Mouse (Mus musculus) kidney, embryonic 16.5 days (tissue): ENCODE measurements at regions not wholly inside any gene's neighbourhood (a gene's known extent, or its start where the extent isn't known, plus 50 kb on each side); places are given as distances from the start of the nearest gene placed in this dataset.

Experiments used
- ATAC-seq: fragments of 200-750 bp; cut with Nextera tagmentation; 2 replicates; pipeline ENCODE4 v1.8.0; 2017; ENCODE audit warnings: moderate TSS enrichment; ENCODE audit not compliant: low FRiP score, low TSS enrichment
- H3K27ac ChIP-seq: fragments of 300-500 bp; sonication (generic); 2 replicates; pipeline ENCODE4 v1.5.1; 2014; ENCODE audit warnings: low read length
- H3K27me3 ChIP-seq: fragments of 300-500 bp; sonication (generic); 2 replicates; pipeline ENCODE4 v1.6.1; 2014; ENCODE audit warnings: low read length, control low read depth, mixed read lengths; ENCODE audit not compliant: insufficient read depth
- H3K36me3 ChIP-seq: fragments of 300-500 bp; sonication (generic); 2 replicates; pipeline ENCODE4 v1.6.1; 2014; ENCODE audit warnings: low read length, control low read depth, mixed read lengths; ENCODE audit not compliant: insufficient read depth
- H3K4me1 ChIP-seq: fragments of 300-500 bp; sonication (generic); 2 replicates; pipeline ENCODE4 v1.6.1; 2014; ENCODE audit warnings: low read length, control low read depth, mixed read lengths; ENCODE audit not compliant: insufficient read depth
- H3K4me2 ChIP-seq: fragments of 300-500 bp; sonication (generic); replicated peaks from 2 replicates; pipeline ENCODE4 v1.6.1; 2014; ENCODE audit warnings: low read depth, low read length
- H3K4me3 ChIP-seq: fragments of 300-500 bp; sonication (generic); 2 replicates; pipeline ENCODE4 v1.5.1; 2014; ENCODE audit warnings: mild to moderate bottlenecking, low read length
- H3K9ac ChIP-seq: fragments of 300-500 bp; sonication (generic); replicated peaks from 2 replicates; pipeline ENCODE4 v1.6.1; 2014; ENCODE audit warnings: low read length
- H3K9me3 ChIP-seq: fragments of 300-500 bp; sonication (generic); 2 replicates; pipeline ENCODE4 v1.6.1; 2016; ENCODE audit warnings: low read length, control low read depth
- WGBS: fragments of 180-500 bp; shearing (Covaris S2); extraction: QIAGEN DNeasy Blood & Tissue Kit; methylation state at CpG from one replicate; pipeline ENCODE4 v1.1.7; 2014; 5-methylcytosine and 5-hydroxymethylcytosine counted together

DNA sequence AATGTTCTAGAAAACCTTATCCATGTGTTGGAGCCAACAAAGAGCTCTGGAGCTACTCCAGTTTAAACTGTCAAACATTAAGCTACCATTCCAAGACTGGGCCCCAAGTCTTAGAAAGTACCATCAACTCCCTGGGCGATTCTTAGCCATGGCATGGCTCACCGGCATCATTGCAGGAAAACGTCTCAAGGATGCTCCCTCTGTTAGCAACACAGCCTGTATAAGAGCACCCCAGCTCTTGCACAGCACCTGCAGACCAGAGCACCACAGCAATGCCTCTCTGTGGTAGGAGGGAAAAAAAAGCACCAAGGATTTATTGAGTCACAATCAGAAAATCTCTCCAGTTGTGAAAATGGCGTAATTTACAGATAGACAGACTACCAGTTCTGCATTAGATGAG is 221.2 kb downstream of the Fam43a start:
- 64% methylated on average over 4 of the region's 4 CpGs for WGBS
- peak overlapping the region; percentile 95 for H3K27ac ChIP-seq
- ATAC-seq: no peak
- H3K4me2 ChIP-seq: peak overlapping the region; percentile 50
- 0 out of 2 replicates have a peak overlapping the region, but pooled peaks have one; percentile 53 for H3K9ac ChIP-seq
- H3K36me3 ChIP-seq: no peaks in the 10 kb centered on the region
- peaks cover 39% of the 10 kb centered on the region for H3K4me1 ChIP-seq
- no peak overlapping the region for H3K4me3 ChIP-seq
- no peaks in the 10 kb centered on the region for H3K9me3 ChIP-seq
- H3K27me3 ChIP-seq: no peaks in the 10 kb centered on the region

DNA sequence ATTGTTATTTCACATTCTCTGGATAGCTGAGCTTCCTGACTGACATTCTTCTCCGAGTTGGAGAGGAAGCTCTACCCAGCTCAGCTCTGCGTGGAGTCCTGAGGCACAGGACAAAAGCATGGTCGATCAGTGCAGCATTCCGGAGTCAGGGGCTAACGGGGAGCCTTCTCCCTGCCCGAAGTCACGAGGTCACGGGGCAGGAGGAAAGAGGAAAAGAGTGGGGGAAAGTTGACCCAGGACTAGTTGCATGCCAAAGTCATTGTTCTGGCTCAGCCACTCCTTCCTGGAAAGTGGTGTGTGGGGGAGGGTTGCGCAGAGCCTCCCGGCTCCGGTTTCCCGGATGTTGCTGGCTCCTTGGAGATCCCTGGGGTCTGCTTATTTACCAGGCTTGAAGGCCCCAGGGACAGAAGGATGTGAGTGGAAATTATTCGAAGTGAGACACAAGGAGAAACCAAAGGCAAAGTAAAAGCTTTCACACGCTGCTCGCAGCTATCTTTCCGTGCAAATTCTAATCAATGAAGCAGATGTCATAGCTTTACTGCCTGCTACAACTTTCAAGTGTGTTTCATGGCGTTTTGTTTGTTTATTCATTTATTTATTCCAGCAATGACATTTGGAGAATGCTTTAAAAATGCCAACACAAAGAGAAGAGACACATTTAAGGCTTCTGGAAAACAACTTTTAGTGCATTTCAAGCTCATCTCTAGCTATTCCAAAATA is 221.8 kb downstream of the Fam43a start:
- Histone ChIP-seq H3K9ac (peak overlapping the region; percentile 53; the same call in 1 of the 2 replicates), H3K36me3 (no peaks in the 10 kb centered on the region), H3K4me1 (peaks cover 35% of the 10 kb centered on the region), H3K4me3 (peak overlapping the region; percentile 22), H3K4me2 (peak overlapping the region; percentile 50), H3K27ac (peak overlapping the region; percentile 95), H3K9me3 (no peaks in the 10 kb centered on the region), H3K27me3 (no peaks in the 10 kb centered on the region)
- ATAC-seq: peak; percentile 85
- 3% methylated on average over 17 of the region's 17 CpGs for WGBS

DNA sequence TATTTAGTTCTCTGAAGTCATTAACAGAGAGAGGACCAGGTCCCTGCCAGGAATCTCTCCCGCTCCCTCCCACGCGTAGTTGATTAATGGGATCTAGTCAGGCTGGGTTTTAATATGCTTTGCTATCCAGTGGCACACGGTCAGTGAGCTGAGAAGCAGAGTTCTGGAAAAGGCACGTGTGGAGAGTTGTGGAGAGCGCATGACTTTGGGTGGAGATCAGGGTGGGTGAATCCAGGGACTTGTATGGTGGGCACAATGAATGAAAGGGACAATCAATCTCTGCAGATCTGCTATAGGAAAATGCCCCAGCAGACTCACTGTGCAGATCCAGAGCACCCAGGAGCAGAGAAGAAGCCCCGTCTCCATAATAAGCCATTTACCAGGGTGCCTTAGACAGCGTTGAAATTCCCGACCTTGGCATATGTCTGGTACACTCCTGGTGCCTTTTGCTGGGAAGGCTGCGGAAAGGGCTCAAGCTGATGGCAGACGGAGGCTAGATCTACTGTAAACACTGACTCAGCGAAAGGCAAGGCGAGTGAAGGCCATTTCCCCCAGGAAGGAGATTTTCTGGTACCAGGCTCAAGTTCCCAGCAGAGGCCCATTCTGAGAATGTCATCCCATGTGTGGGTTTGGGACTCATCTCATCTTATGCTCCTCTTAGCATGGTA is 222.5 kb downstream of the Fam43a start:
- Histone ChIP-seq H3K4me3 (no peak overlapping the region), H3K9ac (peak overlapping the region; percentile 29; the same call in 1 of the 2 replicates), H3K9me3 (no peaks in the 10 kb centered on the region), H3K27me3 (no peaks in the 10 kb centered on the region), H3K36me3 (no peaks in the 10 kb centered on the region), H3K4me1 (peaks cover 33% of the 10 kb centered on the region), H3K4me2 (peak overlapping the region; percentile 50), H3K27ac (peak overlapping the region; percentile 95)
- peak; percentile 65 for ATAC-seq
- WGBS: 33% methylated on average over 13 of the region's 13 CpGs

DNA sequence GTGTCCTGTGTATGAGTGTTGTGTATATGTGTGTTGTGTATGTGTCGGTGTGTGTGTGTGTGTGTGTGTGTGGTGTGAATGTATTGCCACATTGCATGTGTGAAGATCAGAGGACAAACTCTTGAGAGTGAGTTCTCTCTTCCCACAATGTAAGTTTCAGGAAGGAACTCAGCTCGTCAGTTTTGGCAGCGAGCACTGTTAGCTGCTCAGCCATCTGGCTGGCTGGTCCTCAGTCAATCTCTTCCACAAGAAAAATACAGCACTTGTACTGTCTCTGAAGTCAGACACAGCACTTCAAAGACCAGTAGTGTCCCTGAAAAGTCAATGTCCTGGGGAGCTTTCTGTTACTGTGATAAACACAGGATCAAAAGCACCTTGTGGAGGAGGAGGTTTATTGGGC is 226.6 kb downstream of the Fam43a start:
- Histone ChIP-seq H3K4me2 (no peak overlapping the region), H3K9ac (no peak overlapping the region), H3K27ac (peak overlapping the region; percentile 3), H3K9me3 (no peaks in the 10 kb centered on the region), H3K27me3 (no peaks in the 10 kb centered on the region), H3K4me3 (no peak overlapping the region), H3K4me1 (peaks cover 21% of the 10 kb centered on the region), H3K36me3 (no peaks in the 10 kb centered on the region)
- 35% methylated on average over 3 of the region's 3 CpGs for WGBS
- ATAC-seq: no peak

DNA sequence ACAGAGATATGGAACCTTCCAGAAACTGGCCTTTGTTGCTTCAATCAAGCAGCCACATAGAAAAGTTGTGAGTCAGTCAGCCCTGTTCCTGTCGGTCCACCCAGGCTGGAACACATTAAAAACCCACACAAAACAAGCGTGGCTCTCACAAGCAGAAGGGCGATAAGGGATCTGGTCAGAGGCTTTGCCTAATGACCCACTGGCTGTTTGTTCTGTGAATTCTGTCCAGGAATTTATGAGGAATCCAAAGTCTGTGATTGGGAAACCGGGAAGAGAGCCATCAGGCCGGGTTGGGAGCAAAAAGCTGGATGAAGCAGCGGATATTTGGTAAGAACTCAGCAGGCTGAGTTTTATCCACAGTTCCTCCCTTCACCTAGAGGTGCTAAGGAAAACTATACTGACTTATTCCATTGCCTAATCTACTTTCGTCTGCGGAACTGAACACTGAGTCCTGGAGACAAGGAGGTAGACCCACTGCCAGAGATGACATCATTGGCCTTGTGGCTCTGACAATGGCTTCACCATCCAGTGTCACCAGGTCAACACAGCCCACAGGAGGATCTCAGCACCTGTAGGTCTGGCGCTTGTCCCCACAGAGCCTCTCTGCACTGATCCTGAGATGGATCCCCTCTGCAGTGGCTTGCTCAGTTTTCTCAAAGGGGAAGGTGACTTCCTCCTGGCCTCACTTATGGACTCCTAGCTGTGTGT is 228.5 kb downstream of the Fam43a start:
- no peaks in the 10 kb centered on the region for H3K27me3 ChIP-seq
- no peak overlapping the region for H3K4me3 ChIP-seq
- no peaks in the 10 kb centered on the region; the same call in 1 of the 2 replicates for H3K9me3 ChIP-seq
- ATAC-seq: 0 out of 2 replicates have a peak, but pooled peaks have one; percentile 9
- WGBS: 64% methylated on average over 9 of the region's 9 CpGs
- H3K9ac ChIP-seq: no peak overlapping the region
- peak overlapping the region; percentile 54 for H3K27ac ChIP-seq
- no peak overlapping the region for H3K4me2 ChIP-seq
- H3K4me1 ChIP-seq: 0 out of 2 replicates have a peak, but pooled peaks cover 6% of the 10 kb centered on the region
- no peaks in the 10 kb centered on the region for H3K36me3 ChIP-seq

DNA sequence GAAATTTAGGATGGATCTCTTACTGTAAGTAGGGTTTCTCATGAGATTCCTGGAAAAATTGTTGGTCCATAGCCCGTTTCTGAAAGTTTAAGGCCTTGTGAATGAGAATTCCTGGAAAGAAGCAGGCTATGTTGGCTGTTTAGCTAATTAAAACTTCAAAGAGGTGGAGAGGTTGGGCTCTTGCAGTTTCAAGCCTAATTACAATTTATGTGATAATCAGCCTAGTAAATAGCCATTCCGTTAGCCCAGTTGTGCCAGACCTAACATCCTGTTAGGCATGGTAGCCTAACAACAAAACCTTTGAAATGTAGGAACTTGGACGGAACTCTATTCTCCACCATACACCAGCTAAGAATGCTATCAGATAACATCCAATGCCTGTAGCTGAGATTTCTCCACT is 235.0 kb downstream of the Fam43a start:
- no peak for ATAC-seq
- WGBS: 26% methylated on average over 3 of the region's 3 CpGs

GRCm38 (mm10) chr16:30835678-30836077 is 236.2 kb downstream of the Fam43a start:
- H3K4me2 ChIP-seq: no peak overlapping the region
- no peak overlapping the region for H3K4me3 ChIP-seq
- no peak overlapping the region for H3K27ac ChIP-seq
- H3K4me1 ChIP-seq: peaks cover 13% of the 10 kb centered on the region; the same call in 1 of the 2 replicates
- H3K36me3 ChIP-seq: no peaks in the 10 kb centered on the region
- no peak overlapping the region for H3K9ac ChIP-seq
- no peak for ATAC-seq
- 65% methylated on average over 2 of the region's 2 CpGs for WGBS
- H3K9me3 ChIP-seq: peaks cover 7% of the 10 kb centered on the region; the same call in 1 of the 2 replicates
- H3K27me3 ChIP-seq: no peaks in the 10 kb centered on the region

More for the DNA sequence above, 235.0 kb downstream of the Fam43a start:
- peak overlapping the region; percentile 50 for H3K27ac ChIP-seq
- H3K9ac ChIP-seq: no peak overlapping the region
- H3K4me1 ChIP-seq: peaks cover 17% of the 10 kb centered on the region; the same call in 1 of the 2 replicates
- no peaks in the 10 kb centered on the region for H3K36me3 ChIP-seq
- H3K9me3 ChIP-seq: no peaks in the 10 kb centered on the region; the same call in 1 of the 2 replicates
- no peak overlapping the region for H3K4me3 ChIP-seq
- H3K4me2 ChIP-seq: no peak overlapping the region
- no peaks in the 10 kb centered on the region for H3K27me3 ChIP-seq

- no peak for ATAC-seq
- 98% methylated on average over 2 of the region's 2 CpGs for WGBS
- no peak overlapping the region for H3K4me2 ChIP-seq
- H3K27me3 ChIP-seq: no peaks in the 10 kb centered on the region
- no peak overlapping the region for H3K4me3 ChIP-seq
- no peaks in the 10 kb centered on the region for H3K36me3 ChIP-seq
- H3K9ac ChIP-seq: no peak overlapping the region
- H3K4me1 ChIP-seq: no peaks in the 10 kb centered on the region
- peaks cover 14% of the 10 kb centered on the region for H3K9me3 ChIP-seq
- no peak overlapping the region for H3K27ac ChIP-seq
Measured at GRCm38 (mm10) chr16:30842831-30843230, 238.4 kb downstream of the Xxylt1 start.

GRCm38 (mm10) chr16:30852595-30852994 is 228.6 kb downstream of the Xxylt1 start:
- no peaks in the 10 kb centered on the region for H3K36me3 ChIP-seq
- no peak overlapping the region for H3K4me2 ChIP-seq
- no peaks in the 10 kb centered on the region for H3K9me3 ChIP-seq
- H3K9ac ChIP-seq: no peak overlapping the region
- 88% methylated on average over 1 of the region's 1 CpGs for WGBS
- no peaks in the 10 kb centered on the region for H3K4me1 ChIP-seq
- no peak overlapping the region for H3K27ac ChIP-seq
- no peak for ATAC-seq
- no peak overlapping the region for H3K4me3 ChIP-seq
- H3K27me3 ChIP-seq: no peaks in the 10 kb centered on the region
